Mouse (Mus musculus): ENCODE results near the gene Ppp2r3a.

Gene Ppp2r3a

DNA sequence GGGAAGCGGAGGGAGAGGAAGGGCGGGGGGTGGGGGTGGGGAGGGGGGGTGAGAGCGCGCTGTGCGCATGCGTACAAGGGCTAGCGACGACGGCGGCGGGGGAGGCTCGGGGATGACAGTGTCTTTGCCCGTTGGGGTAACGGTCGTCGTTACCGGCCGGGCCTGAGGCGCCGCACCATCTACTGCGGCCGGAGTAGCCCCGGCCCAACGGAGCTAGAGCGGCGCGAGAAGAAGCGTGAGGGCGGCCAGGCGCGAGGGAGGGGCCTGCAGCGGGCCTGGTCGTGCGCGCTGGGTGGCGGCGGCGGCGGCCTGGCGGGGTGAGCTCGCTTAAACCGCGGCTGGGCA is 177.6 kb downstream of the Ppp2r3a start, which contains the start of gene Msl2:
Gene Msl2 (plus strand): TSS at position 115 of the 345 bp plus-strand sequence.
- Histone ChIP-seq H3K36me3 (ENCODE audit: insufficient read depth, low read length) (peaks cover 37% of the 10 kb centered on the region), H3K4me1 (replicated peaks; ENCODE audit: low read depth, low read length) (peaks cover 58% of the 10 kb centered on the region), H3K27me3 (ENCODE audit: insufficient read depth, low read length) (no peaks in the 10 kb centered on the region), H3K4me3 (replicated peaks; ENCODE audit: low read length) (peak within 1 kb of the TSS; percentile 94), H3K9me3 (ENCODE audit: low read length) (no peaks in the 10 kb centered on the region)
- TF ChIP-seq NANOG (IDR thresholded peaks at IDR 0.05; ENCODE audit: borderline replicate concordance, low read length): no peak
- no peak for TF ChIP-seq POU5F1 (IDR thresholded peaks at IDR 0.05; ENCODE audit: borderline replicate concordance, low read length)
- TF ChIP-seq CTCF (conservative IDR thresholded peaks at IDR 0.05; ENCODE audit: low read length): no peak

DNA sequence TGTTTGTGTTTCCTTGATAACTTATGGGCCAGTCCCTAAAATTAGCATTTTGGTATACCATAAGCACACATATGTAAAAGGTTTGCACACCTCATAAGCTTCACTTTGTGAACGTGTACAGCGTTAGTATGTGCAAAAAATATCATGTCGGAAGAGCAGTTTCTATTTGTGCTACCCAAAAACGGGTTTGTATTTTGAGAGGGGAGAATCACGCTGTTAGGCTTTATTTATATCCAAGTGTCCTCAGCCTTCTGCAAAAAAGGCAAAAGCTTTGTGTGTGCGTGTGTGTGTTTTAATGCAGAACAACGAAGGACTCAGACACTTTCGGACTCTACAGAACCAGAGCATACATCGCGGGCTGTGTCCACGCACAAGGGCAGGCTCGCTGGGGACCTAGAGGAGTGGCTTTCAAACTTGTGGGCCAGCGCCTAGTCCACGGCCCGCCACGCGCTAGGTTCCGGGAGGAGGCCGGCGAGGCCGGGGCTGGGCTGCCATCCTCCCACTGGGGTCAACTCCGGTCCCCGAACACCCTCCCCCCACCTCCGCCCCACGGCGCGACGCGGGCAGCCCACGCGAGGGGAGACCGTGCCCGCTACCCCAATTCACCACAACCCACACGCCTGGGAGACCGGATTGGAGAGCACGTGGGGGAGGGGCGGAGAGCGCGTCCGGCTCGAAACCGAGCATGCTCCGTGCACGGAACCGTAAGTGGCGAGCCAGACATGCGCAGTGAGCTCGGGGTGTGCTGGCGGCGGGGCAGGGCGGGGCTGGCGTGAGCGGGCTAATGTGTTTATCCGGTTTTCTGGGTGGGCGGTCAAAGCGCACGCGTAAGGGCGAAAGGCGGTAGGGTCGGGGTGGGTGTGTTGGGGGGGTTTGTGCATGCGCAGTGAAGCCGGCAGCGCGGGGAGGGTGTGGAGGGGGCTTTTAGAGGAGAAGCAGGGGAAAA is 178.3 kb downstream of the Ppp2r3a start:
- TF ChIP-seq NANOG (IDR thresholded peaks at IDR 0.05; ENCODE audit: borderline replicate concordance, low read length) (no peak), POU5F1 (IDR thresholded peaks at IDR 0.05; ENCODE audit: borderline replicate concordance, low read length) (no peak), CTCF (conservative IDR thresholded peaks at IDR 0.05; ENCODE audit: low read length) (no peak)
- peaks cover 52% of the 10 kb centered on the region for H3K4me1 ChIP-seq (replicated peaks; ENCODE audit: low read depth, low read length)
- no peaks in the 10 kb centered on the region for H3K27me3 ChIP-seq (ENCODE audit: insufficient read depth, low read length)

DNA sequence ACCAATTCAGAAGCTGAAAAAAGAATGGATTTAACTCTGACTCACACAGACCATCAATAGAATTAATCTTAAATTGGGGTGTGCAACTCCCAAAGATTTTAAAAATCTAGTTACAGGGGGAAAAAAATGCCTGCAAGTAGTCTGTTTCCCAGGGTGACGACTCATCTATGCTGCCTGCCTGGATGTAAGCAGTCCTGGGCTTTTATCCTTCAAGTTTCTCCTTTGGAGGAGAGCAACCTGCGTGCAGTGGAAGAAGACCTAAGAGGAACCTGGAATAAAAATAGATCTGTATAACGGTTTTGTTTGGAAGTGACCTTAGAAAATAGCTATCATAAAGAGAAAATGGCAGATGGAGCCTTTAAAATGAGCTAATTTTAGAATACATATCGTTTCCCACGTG is 179.1 kb downstream of the Ppp2r3a start:
- H3K36me3 ChIP-seq (ENCODE audit: insufficient read depth, low read length): peaks cover 25% of the 10 kb centered on the region

More for the DNA sequence above, 178.3 kb downstream of the Ppp2r3a start:
- peak overlapping the region; percentile 86 for H3K4me3 ChIP-seq (replicated peaks; ENCODE audit: low read length)
- H3K9me3 ChIP-seq (ENCODE audit: low read length): no peaks in the 10 kb centered on the region
- H3K36me3 ChIP-seq (ENCODE audit: insufficient read depth, low read length): peaks cover 30% of the 10 kb centered on the region

DNA sequence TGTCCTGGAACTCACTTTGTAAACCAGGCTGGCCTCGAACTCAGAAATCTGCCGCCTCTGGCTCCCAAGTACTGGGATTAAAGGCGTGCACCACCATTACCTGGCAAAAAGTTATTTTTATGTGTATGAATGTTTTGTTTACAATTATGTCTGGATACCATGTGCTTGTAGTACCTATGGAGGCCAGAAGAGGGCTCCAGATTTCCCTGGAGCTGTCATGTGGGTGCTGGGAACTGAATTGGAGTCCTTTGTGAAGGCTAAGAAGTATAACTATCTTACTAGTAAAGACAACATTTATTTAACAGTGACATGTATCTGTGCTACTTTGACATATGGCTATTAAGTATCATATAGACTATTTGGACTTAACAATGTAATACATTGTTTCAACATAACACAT is 181.8 kb downstream of the Ppp2r3a start:
- Histone ChIP-seq H3K36me3 (ENCODE audit: insufficient read depth, low read length) (no peaks in the 10 kb centered on the region), H3K9me3 (ENCODE audit: low read length) (no peaks in the 10 kb centered on the region), H3K4me1 (replicated peaks; ENCODE audit: low read depth, low read length) (peaks cover 30% of the 10 kb centered on the region), H3K4me3 (replicated peaks; ENCODE audit: low read length) (no peak overlapping the region), H3K27me3 (ENCODE audit: insufficient read depth, low read length) (no peaks in the 10 kb centered on the region)
- no peak for TF ChIP-seq NANOG (IDR thresholded peaks at IDR 0.05; ENCODE audit: borderline replicate concordance, low read length)
- TF ChIP-seq POU5F1 (IDR thresholded peaks at IDR 0.05; ENCODE audit: borderline replicate concordance, low read length): no peak
- TF ChIP-seq CTCF (conservative IDR thresholded peaks at IDR 0.05; ENCODE audit: low read length): peak; percentile 82

More for the DNA sequence above, 179.1 kb downstream of the Ppp2r3a start:
- H3K27me3 ChIP-seq (ENCODE audit: insufficient read depth, low read length): no peaks in the 10 kb centered on the region
- H3K9me3 ChIP-seq (ENCODE audit: low read length): no peaks in the 10 kb centered on the region
- peaks cover 44% of the 10 kb centered on the region for H3K4me1 ChIP-seq (replicated peaks; ENCODE audit: low read depth, low read length)
- TF ChIP-seq CTCF (conservative IDR thresholded peaks at IDR 0.05; ENCODE audit: low read length) (no peak), POU5F1 (IDR thresholded peaks at IDR 0.05; ENCODE audit: borderline replicate concordance, low read length) (no peak), NANOG (IDR thresholded peaks at IDR 0.05; ENCODE audit: borderline replicate concordance, low read length) (no peak)
- H3K4me3 ChIP-seq (replicated peaks; ENCODE audit: low read length): no peak overlapping the region

DNA sequence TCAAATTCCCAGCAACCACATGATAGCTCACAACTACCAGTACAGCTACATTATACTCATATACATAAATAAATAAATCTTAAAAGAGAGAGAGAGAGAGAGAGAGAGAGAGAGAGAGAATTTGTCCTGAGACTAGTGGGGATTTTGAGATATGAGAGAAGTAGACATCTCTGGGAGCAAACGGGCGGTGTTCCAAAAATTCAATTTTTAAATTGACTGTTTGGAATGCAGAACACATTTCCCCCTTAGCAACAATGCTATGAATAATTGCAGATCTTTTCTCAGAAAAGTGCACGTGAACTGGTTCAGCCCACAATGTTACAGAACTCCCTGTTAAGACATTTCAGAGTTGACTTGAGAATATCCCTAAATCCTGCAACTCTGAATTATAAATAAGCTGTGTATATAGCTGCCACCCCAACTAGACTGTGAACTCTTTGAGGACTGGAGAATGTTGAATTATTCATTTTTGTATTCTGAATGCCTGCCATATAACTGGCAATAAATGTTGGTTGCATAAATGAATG is 186.5 kb downstream of the Ppp2r3a start:
- H3K4me3 ChIP-seq (replicated peaks; ENCODE audit: low read length): no peak overlapping the region
- no peaks in the 10 kb centered on the region for H3K9me3 ChIP-seq (ENCODE audit: low read length)
- no peaks in the 10 kb centered on the region for H3K27me3 ChIP-seq (ENCODE audit: insufficient read depth, low read length)
- no peak for TF ChIP-seq NANOG (IDR thresholded peaks at IDR 0.05; ENCODE audit: borderline replicate concordance, low read length)
- TF ChIP-seq CTCF (conservative IDR thresholded peaks at IDR 0.05; ENCODE audit: low read length): no peak
- TF ChIP-seq POU5F1 (IDR thresholded peaks at IDR 0.05; ENCODE audit: borderline replicate concordance, low read length): no peak
- H3K4me1 ChIP-seq (replicated peaks; ENCODE audit: low read depth, low read length): peaks cover 39% of the 10 kb centered on the region
- no peaks in the 10 kb centered on the region for H3K36me3 ChIP-seq (ENCODE audit: insufficient read depth, low read length)

DNA sequence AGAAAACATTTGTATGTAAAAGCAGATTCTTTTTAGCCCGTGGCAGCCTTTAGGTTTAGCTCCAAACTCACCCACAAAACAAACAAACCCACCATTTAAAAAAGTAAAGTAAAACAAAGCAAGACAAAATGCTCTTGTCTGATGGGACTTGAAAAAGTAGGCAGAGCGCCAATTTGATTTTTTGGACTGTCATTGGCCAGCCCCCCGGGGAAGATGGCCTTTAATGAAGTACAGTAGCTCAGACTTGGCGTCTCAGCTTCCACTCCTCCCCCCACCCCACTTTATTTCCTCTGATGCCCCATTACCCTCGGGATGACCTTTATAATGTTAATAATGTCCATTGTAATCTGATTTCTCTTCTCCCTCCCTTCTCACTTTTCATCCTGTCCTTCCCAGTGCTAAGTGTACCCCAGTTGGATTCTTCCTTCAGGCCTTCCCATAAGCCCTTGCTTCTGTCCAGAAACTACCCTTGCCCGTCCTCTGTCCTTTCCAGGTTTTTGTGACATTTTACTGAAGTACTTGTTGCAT is 189.3 kb downstream of the Ppp2r3a start:
- Histone ChIP-seq H3K9me3 (ENCODE audit: low read length) (no peaks in the 10 kb centered on the region), H3K4me3 (replicated peaks; ENCODE audit: low read length) (no peak overlapping the region), H3K36me3 (ENCODE audit: insufficient read depth, low read length) (no peaks in the 10 kb centered on the region), H3K4me1 (replicated peaks; ENCODE audit: low read depth, low read length) (peaks cover 43% of the 10 kb centered on the region), H3K27me3 (ENCODE audit: insufficient read depth, low read length) (no peaks in the 10 kb centered on the region)
- TF ChIP-seq NANOG (IDR thresholded peaks at IDR 0.05; ENCODE audit: borderline replicate concordance, low read length): peak; percentile 48; the same call in 1 of the 2 replicates
- TF ChIP-seq CTCF (conservative IDR thresholded peaks at IDR 0.05; ENCODE audit: low read length): no peak
- TF ChIP-seq POU5F1 (IDR thresholded peaks at IDR 0.05; ENCODE audit: borderline replicate concordance, low read length): no peak

DNA sequence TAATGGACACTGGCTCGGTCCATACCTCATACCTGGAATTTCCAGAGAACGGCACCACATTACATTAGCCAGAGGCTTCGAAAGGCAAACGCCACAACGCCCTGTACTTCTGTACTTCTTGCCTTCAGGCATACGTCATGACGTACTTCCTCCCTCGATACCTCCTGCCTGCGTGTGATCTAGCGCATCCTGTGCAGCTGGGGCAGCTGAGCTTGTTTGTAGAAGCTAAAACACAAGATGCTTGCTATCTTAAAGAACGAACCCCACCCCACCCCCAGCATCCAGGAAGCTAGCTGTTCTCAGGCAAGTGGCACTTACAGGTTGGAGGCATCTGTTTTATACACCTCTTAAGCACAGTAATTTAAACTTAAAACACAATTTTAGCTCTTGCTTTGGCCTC is 190.6 kb downstream of the Ppp2r3a start:
- Histone ChIP-seq H3K4me1 (replicated peaks; ENCODE audit: low read depth, low read length) (peaks cover 43% of the 10 kb centered on the region), H3K36me3 (ENCODE audit: insufficient read depth, low read length) (no peaks in the 10 kb centered on the region), H3K9me3 (ENCODE audit: low read length) (no peaks in the 10 kb centered on the region), H3K27me3 (ENCODE audit: insufficient read depth, low read length) (no peaks in the 10 kb centered on the region), H3K4me3 (replicated peaks; ENCODE audit: low read length) (0 out of 2 replicates have a peak overlapping the region, but pooled peaks have one; percentile 17)
- no peak for TF ChIP-seq CTCF (conservative IDR thresholded peaks at IDR 0.05; ENCODE audit: low read length)
- TF ChIP-seq NANOG (IDR thresholded peaks at IDR 0.05; ENCODE audit: borderline replicate concordance, low read length): no peak
- no peak for TF ChIP-seq POU5F1 (IDR thresholded peaks at IDR 0.05; ENCODE audit: borderline replicate concordance, low read length)

DNA sequence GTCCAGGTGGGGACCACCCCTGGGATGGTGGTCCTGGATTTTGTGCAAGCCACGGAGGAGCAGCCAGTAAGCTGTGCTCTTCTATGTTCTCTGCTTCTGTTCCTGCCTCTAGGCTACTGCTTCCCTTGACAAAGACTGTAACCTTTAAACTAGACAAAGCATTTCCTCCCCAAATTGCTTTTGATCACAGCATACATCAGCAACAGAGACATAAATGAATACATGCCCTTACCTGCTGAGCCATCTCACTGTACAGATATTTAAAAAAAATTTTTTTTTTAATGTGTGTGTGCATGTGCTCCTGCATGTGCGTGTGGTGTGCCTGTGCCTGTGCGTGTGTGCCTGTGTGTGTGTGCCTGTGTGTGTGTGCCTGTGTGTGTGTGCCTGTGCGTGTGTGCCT is 194.4 kb downstream of the Ppp2r3a start:
- H3K27me3 ChIP-seq (ENCODE audit: insufficient read depth, low read length): peaks cover 14% of the 10 kb centered on the region
- TF ChIP-seq CTCF (conservative IDR thresholded peaks at IDR 0.05; ENCODE audit: low read length): no peak
- TF ChIP-seq POU5F1 (IDR thresholded peaks at IDR 0.05; ENCODE audit: borderline replicate concordance, low read length): no peak
- H3K4me1 ChIP-seq (replicated peaks; ENCODE audit: low read depth, low read length): peaks cover 25% of the 10 kb centered on the region
- H3K9me3 ChIP-seq (ENCODE audit: low read length): no peaks in the 10 kb centered on the region
- H3K4me3 ChIP-seq (replicated peaks; ENCODE audit: low read length): no peak overlapping the region
- H3K36me3 ChIP-seq (ENCODE audit: insufficient read depth, low read length): no peaks in the 10 kb centered on the region

All from E14TG2a.4 (cell line).